Comparison of ENCODE assay signal across 8 mouse cellular contexts in genomic region chr11:73107358-73107757, GRCm38 (mm10). TPM values are rescaled to one million over a fixed set of nuclear protein-coding genes. Genes with fewer than 3 reads are reported as not detected.
DNase-seq lines count a peak whose midpoint lies in the region; ATAC-seq and TF ChIP-seq lines count a peak whose summit lies in the region.
"Not testable (repeated sequence)": the region's sequence is repeated elsewhere in the genome, so short reads cannot be mapped to it uniquely, and the experiment has no call there.

No protein-coding gene starts in this region.

- DNase-seq in 416B (ENCODE audit: low read depth), result peak; percentile 43
- peak; percentile 48 for DNase-seq in adrenal gland, postnatal 25 days
- DNase-seq in frontal cortex, postnatal 36 days (ENCODE audit: low spot score in 2 of 2), result peak; percentile 33 to 76
- not testable (repeated sequence) for DNase-seq in hindbrain, postnatal 0 days (ENCODE audit: low spot score); midbrain, postnatal 0 days (ENCODE audit: low spot score); stomach, postnatal 0 days (ENCODE audit: low spot score)
- DNase-seq in kidney, postnatal 36 days, result peak; percentile 57 to 80
- DNase-seq in left cerebral cortex, postnatal 14 days (ENCODE audit: low spot score in 2 of 2), result peak; percentile 77 to 83

- H3K27me3 ChIP-seq in hindbrain, postnatal 0 days (ENCODE audit: insufficient read depth, low read length); midbrain, postnatal 0 days (ENCODE audit: insufficient read depth, low read length); stomach, postnatal 0 days (ENCODE audit: control insufficient read depth, insufficient read depth, low read length): not testable (repeated sequence)

- H3K9ac ChIP-seq in hindbrain, postnatal 0 days (replicated peaks; ENCODE audit: low read length); midbrain, postnatal 0 days (replicated peaks; ENCODE audit: low read length, poor library complexity, severe bottlenecking); stomach, postnatal 0 days (ENCODE audit: low read length): not testable (repeated sequence)

- 35% methylated on average over 3 of the region's 3 CpGs for WGBS in hindbrain, postnatal 0 days
- WGBS in midbrain, postnatal 0 days, result 45% methylated on average over 3 of the region's 3 CpGs
- 38% methylated on average over 3 of the region's 3 CpGs for WGBS in stomach, postnatal 0 days

- not testable (repeated sequence) for H3K4me3 ChIP-seq in hindbrain, postnatal 0 days (ENCODE audit: low read length); midbrain, postnatal 0 days (ENCODE audit: low read depth, low read length); stomach, postnatal 0 days (ENCODE audit: low read depth, low read length)

- not testable (repeated sequence) for H3K4me2 ChIP-seq in hindbrain, postnatal 0 days (ENCODE audit: low read depth, low read length); midbrain, postnatal 0 days (ENCODE audit: low read depth, low read length, poor library complexity, severe bottlenecking); stomach, postnatal 0 days (replicated peaks; ENCODE audit: low read depth)

- H3K27ac ChIP-seq in hindbrain, postnatal 0 days; midbrain, postnatal 0 days (ENCODE audit: low read depth, low read length); stomach, postnatal 0 days (replicated peaks): not testable (repeated sequence)

- intact Hi-C loops in left cerebral cortex, postnatal 14 days (cut with DNase I), result loop anchor here (2.0 to 5.0 kb wide), 2 partner anchors 35 to 100 kb away; no protein-coding TSS in a partner anchor

- not testable (repeated sequence) for ATAC-seq in hindbrain, postnatal 0 days; midbrain, postnatal 0 days (ENCODE audit: low FRiP score); stomach, postnatal 0 days (ENCODE audit: low FRiP score, low TSS enrichment)

- not testable (repeated sequence) for H3K36me3 ChIP-seq in hindbrain, postnatal 0 days (ENCODE audit: insufficient read depth, low read length); midbrain, postnatal 0 days (ENCODE audit: insufficient read depth, low read length); stomach, postnatal 0 days (ENCODE audit: control insufficient read depth, insufficient read depth, low read length)

- TF ChIP-seq CTCF in hindbrain, postnatal 0 days (IDR thresholded peaks at IDR 0.05; ENCODE audit: low read depth), result peak; percentile 60
- TF ChIP-seq CTCF in midbrain, postnatal 0 days (IDR thresholded peaks at IDR 0.05), result peak; percentile 60
- peak; percentile 63 for TF ChIP-seq CTCF in stomach, postnatal 0 days (IDR thresholded peaks at IDR 0.05; ENCODE audit: low read depth)

- not testable (repeated sequence) for H3K9me3 ChIP-seq in hindbrain, postnatal 0 days (ENCODE audit: low read length); midbrain, postnatal 0 days (ENCODE audit: low read length); stomach, postnatal 0 days (ENCODE audit: control insufficient read depth, low read length)

- H3K4me1 ChIP-seq in hindbrain, postnatal 0 days (ENCODE audit: insufficient read depth, low read length); midbrain, postnatal 0 days (ENCODE audit: insufficient read depth, low read length); stomach, postnatal 0 days (replicated peaks; ENCODE audit: control insufficient read depth, insufficient read depth): not testable (repeated sequence)

- TF ChIP-seq EP300 in stomach, postnatal 0 days (optimal IDR thresholded peaks at IDR 0.05), result not testable (repeated sequence)

RNA-seq across cellular contexts. Expression of gene Itgae, which starts 17.0 kb away (rescaled TPM):
- total RNA-seq in adrenal gland, postnatal 25 days (2021), result 0.30 and 0.33 TPM in 2 replicates
- 0.16 and 0.18 TPM in 2 replicates for total RNA-seq in hindbrain, postnatal 0 days (2014; rRNA removed)
- 0.14 and 0.31 TPM in 2 replicates for polyA plus RNA-seq in hindbrain, postnatal 0 days (2015; fragmentation: Nextera tagmentation; extraction: Ambion mirVana)
- total RNA-seq in left cerebral cortex, postnatal 14 days (2021), result under 1 TPM; 0.53 to 0.55 TPM
- total RNA-seq in midbrain, postnatal 0 days (2014; rRNA removed), result 0.05 TPM in 1 of 2 replicates, not detected in the other
- polyA plus RNA-seq in midbrain, postnatal 0 days (2015; fragmentation: Nextera tagmentation; extraction: Ambion mirVana), result 0.09 and 0.10 TPM in 2 replicates
- polyA plus RNA-seq in stomach, postnatal 0 days (2015; fragmentation: Nextera tagmentation; extraction: Ambion mirVana), result 0.13 and 0.15 TPM in 2 replicates

RNA-seq across cellular contexts. Expression of gene Haspin, which starts 30.7 kb away (rescaled TPM):
- 1.4 and 1.6 TPM in 2 replicates for total RNA-seq in adrenal gland, postnatal 25 days (2021)
- 1.8 and 3.3 TPM in 2 replicates for total RNA-seq in hindbrain, postnatal 0 days (2014; rRNA removed)
- 2.4 and 3.4 TPM in 2 replicates for polyA plus RNA-seq in hindbrain, postnatal 0 days (2015; fragmentation: Nextera tagmentation; extraction: Ambion mirVana)
- total RNA-seq in left cerebral cortex, postnatal 14 days (2021), result under 1 TPM; 0.40 to 0.61 TPM
- 0.60 and 1.4 TPM in 2 replicates for total RNA-seq in midbrain, postnatal 0 days (2014; rRNA removed)
- polyA plus RNA-seq in midbrain, postnatal 0 days (2015; fragmentation: Nextera tagmentation; extraction: Ambion mirVana), result 0.97 and 1.3 TPM in 2 replicates
- polyA plus RNA-seq in stomach, postnatal 0 days (2015; fragmentation: Nextera tagmentation; extraction: Ambion mirVana), result 2.7 and 3.6 TPM in 2 replicates

RNA-seq across cellular contexts. Expression of gene P2rx5, which starts 52.9 kb away (rescaled TPM):
- total RNA-seq in adrenal gland, postnatal 25 days (2021), result 5.8 and 7.8 TPM in 2 replicates
- 1.2 and 3.5 TPM in 2 replicates for total RNA-seq in hindbrain, postnatal 0 days (2014; rRNA removed)
- 0.48 and 0.97 TPM in 2 replicates for polyA plus RNA-seq in hindbrain, postnatal 0 days (2015; fragmentation: Nextera tagmentation; extraction: Ambion mirVana)
- under 1 TPM; 0.24 to 0.76 TPM for total RNA-seq in left cerebral cortex, postnatal 14 days (2021)
- total RNA-seq in midbrain, postnatal 0 days (2014; rRNA removed), result 1.1 TPM in 1 of 2 replicates, not detected in the other
- polyA plus RNA-seq in midbrain, postnatal 0 days (2015; fragmentation: Nextera tagmentation; extraction: Ambion mirVana), result 0.28 and 0.50 TPM in 2 replicates
- 0.44 and 0.48 TPM in 2 replicates for polyA plus RNA-seq in stomach, postnatal 0 days (2015; fragmentation: Nextera tagmentation; extraction: Ambion mirVana)

RNA-seq across cellular contexts. Expression of gene Ncbp3, which starts 59.8 kb away (rescaled TPM):
- 10.8 and 15.1 TPM in 2 replicates for total RNA-seq in adrenal gland, postnatal 25 days (2021)
- 5.2 and 6.9 TPM in 2 replicates for total RNA-seq in hindbrain, postnatal 0 days (2014; rRNA removed)
- polyA plus RNA-seq in hindbrain, postnatal 0 days (2015; fragmentation: Nextera tagmentation; extraction: Ambion mirVana), result 7.3 and 7.7 TPM in 2 replicates
- 1 to 10 TPM; 8.0 to 9.7 TPM for total RNA-seq in left cerebral cortex, postnatal 14 days (2021)
- 7.2 and 11.7 TPM in 2 replicates for total RNA-seq in midbrain, postnatal 0 days (2014; rRNA removed)
- polyA plus RNA-seq in midbrain, postnatal 0 days (2015; fragmentation: Nextera tagmentation; extraction: Ambion mirVana), result 6.1 and 7.9 TPM in 2 replicates
- 4.9 TPM in 2 replicates for polyA plus RNA-seq in stomach, postnatal 0 days (2015; fragmentation: Nextera tagmentation; extraction: Ambion mirVana)
